Mouse (Mus musculus) cerebellum, postnatal 10 days (tissue): ENCODE data around the gene Prkcq.

Source experiments
- DNase-seq, 2 experiments: peaks; one replicate each; pipeline ENCODE4 v3.0.0; 2021; ENCODE audit warnings: mixed read lengths in 2 of 2

Gene Prkcq

DNA sequence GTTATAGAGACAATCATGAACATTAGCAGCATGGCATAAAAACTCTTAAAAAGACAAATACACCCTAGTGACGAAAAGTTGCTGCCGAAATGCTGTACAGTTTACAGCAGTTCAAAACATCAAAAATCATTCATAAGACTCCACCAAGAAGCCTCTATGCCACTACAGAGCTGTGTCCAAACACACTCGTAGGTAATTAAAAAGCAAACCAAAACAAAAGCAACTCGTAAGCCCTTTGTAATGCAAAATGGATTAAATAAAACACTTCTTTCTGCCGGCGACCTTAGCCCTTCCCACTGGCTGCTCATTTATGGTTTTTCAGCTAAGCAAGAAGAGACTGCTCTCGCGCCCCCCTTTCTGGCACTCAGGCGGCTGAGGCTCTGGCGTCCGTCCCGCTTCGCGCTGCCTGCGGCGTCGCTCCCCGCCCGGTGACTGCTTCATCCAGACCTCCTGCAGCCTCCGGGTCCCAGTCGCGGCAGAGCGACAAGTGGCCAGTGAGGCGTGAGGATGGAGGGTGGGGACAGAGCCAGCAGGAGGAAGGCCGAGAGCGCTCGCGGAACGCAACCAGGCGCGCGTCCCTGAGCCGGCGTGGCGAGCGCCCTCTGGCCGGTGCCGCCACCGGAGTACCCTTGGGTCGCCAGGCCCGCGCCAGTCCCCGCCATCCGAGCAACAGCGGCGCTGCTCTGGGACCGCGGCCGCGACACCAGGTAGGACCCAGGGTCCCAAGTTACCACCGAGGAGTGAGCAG, at the start of gene Prkcq:
Prkcq (plus strand) TSS at position 355 of the 748 bp plus-strand sequence.
- DNase-seq = peak; percentile 78 to 87

DNA sequence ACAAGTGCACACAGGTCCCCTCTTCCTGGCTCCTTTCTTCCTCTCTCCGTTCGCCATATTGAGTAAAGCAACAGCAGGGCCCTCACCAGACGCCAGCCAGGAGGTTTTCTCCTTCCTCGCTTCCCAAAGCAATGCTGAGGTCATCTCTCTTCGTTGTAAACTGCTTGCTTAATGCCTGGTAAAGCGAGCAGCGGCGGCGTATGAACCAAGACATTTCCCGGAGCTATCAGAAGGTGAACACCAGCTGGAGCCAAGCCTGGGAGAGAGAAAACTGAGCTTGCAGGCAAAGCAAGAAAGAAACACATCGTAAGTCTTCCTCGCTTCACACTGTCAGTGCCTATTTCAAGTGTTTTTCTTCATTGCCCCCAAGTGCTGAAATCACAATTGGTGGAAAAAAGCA, 41.0 kb upstream of the Prkcq start:
- DNase-seq = no peak

DNA sequence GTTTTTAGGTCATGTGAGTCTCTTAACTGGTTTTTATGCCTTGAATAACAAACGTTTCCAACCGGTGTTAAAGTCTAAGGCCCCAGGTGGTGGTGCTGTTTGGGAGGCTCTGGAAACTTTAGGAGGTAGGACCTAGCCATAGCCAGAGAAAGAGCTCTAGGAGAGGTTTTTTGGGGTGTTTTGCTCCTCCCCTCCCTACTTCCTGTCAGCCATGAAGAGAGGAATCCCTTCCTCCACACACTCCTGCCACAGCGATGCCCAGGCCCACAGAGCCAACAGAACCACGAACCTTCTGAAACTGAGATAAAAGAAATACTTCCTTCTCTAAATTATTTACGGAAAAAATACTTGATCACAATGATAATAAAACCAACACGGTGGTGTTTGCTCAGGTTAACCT, 36.2 kb upstream of the Prkcq start:
- DNase-seq = no peak

DNA sequence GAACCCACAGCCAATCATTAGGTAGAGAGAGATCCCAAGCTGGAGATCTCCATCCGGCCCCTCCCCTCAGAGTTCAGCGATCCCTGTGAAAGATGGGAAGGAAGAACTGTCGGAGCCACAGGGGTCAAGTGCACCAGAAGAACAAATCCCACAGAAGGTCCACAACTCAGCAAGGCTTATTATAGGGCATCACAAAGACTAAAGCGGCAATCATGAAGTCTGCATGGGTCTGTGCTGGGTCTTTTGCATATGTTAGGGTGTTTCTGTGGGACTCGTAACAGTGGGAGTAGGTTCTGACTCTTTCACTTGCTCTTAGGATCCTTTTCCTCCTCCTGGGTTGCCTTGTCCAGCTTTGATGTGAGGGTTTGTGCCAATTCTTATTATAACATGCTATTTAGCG, 33.8 kb upstream of the Prkcq start:
- no peak for DNase-seq

DNA sequence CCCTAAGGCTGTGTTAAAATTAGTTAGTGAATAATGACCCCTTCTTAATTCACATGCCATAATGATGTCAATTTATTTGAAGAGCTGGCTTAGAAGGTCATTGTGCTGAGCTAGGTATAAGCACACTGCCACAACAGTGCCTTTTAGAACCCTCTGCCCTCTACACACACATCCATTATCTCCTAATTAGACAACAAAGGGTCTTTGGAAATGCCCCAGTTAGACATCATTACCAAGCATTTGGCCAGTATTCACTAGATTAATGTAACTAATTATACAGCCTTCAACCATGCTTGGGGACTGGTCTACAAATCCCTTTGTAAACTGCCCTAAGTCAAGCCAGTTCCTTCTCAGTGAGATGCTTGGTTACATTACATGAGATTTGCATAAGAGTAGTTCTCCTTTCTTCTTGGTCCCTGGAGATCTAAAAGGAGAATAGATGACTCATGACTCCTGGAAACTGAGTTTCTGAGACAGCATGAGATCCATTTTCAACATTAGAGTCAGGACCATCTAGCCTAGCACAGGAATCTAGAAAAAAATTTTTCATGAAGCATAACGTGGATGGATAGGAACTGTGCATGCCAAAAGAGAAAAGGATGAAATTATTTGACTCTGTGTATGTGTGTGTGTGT, 32.3 kb upstream of the Prkcq start:
- no peak for DNase-seq

DNA sequence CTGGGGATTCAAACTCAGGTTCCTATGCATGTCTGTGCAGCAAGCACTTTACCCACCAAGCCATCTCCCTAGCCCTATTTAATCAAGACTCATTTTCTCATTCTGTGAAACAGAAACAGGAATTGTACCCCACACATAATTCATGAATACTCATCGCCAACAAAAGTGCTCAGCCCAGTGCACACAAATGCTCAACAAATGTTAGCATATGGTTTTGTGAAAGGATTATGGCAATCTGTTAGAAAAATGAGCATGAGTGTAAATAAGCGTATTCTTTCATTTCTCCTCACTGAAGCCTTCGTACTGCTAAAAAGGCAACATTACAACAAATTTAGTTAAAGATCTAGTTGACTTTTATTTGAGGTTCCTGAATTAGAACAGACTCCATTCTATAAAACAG, 31.5 kb upstream of the Prkcq start:
- DNase-seq = no peak

DNA sequence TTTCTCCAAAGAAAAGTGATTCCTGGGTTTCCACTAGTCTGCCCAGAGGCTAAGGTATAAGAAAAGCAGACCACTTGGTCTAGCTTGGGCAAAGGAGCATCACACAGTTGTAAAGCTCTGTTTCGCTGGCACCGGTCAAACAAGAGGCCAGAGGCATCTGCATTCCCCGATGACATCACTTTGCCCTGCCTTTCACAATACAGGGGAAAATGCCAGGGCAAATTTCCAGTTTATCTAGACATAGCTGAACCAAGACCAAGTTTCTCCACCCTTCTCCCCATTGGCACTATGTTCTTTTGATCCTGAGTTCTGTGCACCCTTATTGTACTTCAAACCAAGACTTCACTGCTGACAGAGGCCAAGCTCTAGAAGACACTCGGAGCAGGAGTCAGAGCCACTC, 22.8 kb upstream of the Prkcq start:
- DNase-seq = no peak

DNA sequence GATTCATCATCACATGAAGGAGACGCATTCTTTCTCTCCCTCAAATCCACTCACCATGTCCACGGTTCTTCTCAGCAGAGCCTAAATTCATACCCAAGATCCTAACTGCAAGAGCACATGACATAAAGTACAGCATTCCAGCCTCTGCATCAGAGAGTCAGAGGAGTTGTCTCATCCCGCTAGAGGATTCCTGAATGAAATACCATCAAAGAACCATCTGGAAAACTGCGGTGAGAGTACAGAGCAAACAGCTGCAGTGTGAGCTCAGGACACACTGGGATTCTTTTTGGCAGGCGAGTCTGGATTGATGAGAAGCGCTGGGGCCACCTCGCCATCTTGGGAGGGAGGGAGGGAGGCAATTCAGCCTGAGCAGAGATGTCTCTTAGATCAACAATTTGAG, 20.9 kb upstream of the Prkcq start:
- DNase-seq = no peak

DNA sequence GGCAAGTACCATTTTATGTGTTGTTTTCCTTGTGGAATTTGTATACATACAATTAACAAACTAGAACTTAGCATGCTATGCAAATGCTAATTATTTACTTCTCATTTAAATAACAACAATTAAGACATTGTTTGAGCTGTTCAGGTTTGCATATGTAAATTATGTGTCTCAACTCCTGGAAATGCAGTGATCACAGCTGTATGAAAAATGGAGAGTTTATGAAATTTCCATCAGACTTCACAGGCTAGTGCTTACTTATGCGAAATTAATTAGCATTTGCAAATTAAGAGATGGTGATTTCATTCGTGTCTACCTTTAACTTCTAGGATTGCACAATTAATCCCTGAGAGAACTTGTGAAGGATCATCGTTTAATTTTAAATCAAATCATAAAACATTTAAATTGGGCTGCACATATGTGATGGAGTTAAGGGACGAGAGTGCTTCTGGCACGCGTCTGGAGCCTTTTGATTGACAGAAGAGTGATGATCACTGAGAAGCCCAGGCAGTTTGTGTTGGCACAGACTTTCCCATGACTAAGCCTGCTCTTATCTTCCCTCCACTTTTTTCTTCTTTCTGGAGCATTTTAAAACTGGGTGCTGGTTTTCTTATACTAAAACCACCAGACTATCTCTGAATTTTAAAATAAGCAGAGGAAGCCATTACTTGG, 20.1 kb upstream of the Prkcq start:
- DNase-seq = no peak

DNA sequence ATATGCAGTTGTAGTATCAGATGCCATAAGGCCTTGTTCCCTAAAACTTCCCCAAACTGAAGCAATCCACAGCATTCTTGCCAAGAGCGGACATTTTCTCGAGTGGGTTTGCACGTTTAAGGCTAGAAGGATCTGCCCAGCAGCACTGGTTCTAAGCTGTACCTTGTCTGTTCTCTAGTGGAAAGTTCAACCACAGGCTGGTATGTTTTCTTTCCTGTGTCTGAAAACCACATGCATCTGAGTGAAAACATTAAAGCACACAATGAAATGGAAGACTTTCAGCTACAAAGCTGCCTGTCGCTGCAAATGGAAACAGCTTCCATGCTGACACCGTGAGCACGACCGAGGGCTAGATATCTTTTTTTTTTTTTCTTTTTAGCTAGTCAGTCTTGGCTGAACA, 12.3 kb upstream of the Prkcq start:
- DNase-seq = no peak

DNA sequence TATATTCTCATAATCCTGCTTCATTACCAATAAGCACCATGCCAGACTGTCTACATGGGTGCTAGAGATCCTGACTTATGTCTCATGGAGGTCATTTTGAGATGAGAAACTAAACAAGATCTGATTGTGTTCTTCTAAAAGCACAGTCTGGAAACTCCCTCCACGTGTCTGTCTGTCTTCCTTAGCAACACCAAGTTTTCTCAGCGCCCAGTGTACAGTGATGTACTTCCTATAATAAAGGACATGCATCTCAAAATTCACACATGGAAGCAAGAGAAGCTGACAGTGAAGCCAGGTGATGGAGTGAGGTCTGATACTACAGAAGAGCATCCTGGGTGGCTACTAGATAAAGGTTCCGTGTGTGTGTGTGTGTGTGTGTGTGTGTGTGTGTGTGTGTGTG, 11.2 kb upstream of the Prkcq start:
- no peak for DNase-seq

DNA sequence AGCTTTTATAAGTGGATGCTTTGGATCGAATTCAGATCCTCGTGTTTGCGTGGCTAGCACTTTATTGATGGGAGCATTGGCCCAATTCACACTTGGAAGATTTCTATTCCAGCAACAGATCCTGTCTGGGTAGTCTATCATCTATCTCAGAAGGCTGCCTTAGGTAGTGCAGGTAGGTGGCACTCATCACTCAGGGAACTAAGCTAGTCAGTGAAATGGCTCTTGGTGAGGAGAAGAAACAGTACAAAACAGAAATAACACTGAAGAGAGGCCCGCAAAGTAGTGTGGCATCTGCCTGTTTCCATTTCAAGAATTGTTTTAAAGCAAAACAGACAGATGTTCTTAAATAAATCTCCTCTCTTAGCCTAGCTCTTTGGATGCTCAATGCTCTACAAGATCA, 10.6 kb upstream of the Prkcq start:
- DNase-seq = no peak

DNA sequence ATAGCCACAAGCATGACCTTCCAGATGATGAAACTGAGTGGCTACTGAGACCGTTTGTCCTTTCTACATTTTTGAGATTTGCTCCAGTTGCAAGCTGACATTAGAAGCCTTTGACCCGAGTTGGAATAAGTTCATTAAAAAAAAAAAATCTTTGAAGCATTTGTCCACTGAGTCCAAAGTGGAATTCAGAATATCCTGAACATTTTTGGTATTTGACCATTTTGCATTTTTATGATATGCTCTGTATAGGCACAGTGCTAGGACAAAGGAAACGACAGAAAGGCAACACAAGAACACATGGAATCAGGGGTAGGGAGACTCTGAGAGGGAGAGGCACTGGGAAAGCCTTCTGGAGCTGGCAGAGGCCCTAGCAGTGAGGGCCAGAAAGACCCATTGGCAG, 9.2 kb upstream of the Prkcq start:
- peak in 1 of 2 experiments; percentile 30 for DNase-seq

DNA sequence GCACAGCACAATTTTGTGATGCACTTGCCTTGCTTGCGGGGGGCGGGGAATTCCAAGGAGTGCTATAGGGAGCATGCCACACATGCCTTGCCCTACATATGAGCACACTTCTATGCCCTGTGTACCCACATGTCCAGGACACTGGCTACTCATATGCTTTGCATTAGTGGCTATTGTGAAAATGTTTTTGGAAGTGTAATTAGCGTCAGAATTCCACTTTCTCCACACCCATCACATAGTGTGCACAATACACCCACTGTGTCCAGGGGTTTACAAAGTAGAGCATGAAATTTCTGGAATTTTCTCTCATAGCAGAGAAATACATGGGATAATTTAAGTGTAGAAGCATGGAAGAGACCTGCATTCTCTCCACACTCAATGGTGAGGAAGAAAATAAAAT, 7.7 kb upstream of the Prkcq start:
- DNase-seq = no peak

DNA sequence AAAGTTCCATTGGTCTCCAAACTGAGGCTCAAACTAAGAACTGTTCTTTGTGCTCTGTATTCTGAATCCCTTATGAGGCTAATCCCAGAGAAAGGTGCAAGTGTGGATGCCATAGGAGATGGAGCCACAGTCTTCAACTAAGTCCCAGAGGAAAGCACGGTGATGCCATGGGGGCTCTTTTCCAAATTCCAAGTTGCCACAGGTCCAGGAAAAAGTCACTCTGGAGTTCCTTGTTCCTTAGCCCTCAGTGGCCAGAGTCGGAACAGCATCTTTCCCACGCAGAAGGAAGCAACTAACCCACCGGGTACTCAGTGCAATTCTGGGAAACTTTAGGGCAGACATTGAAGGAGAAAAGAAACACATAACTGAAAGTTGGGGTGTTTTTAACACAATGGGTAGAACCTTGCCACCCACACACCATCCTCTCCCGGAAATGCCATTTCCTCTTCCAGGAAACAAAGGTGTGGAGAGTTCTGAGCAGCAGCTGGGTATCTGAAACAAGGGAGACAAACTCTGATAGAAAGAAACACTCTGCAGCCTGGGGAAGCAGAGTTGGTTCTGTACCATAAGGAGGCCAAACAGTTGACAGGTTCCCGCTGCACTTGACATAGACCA, 2.1 kb upstream of the Prkcq start:
- DNase-seq = no peak

DNA sequence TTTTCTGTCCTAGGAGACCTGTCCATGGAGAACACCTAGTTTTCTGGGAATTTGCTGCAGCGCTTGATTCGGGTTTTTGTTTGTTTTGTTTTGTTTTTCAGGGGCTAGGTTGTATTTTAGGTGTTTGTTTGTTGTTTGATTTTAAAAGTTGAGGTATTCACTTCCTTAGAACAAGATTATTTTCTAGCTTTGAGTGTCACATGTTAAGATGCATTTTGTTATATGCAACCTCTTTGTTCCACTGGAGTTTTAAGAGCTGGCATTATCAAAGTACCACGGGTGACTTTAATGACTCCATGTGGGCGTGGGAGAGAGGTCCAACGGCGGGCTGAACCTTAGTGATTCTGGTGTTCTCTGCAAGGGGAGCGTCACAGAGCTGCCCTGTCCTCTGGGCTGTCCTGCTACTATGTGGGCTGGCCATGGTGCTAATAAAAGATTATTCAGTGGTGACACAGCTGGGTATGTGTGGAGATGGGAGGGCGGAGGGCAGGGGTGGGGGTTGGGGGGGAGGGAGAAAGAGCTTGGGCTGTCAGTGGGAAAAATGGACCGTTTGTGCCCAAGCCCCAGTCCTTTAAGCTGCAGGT, 1.0 kb downstream of the Prkcq start:
- peak; percentile 7 to 24 for DNase-seq

DNA sequence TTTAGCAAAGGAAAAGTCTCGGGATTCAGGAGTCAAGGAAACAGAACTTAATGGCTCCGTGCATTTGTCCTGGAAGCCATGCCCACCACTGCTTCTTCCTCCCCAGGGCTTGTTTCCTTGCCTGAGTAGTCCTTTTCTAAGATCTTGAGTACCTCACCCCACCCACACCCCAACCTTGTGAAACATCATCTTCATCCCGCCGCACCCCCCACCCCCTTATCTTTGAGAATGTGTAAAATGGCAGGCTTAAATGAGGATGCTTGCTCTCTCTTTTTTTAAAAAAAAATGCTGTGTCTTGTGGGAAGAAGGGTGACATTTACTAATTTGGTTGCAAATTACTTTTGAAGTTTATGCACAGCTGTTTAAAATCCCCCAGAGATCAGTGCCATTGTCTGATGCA, 1.6 kb downstream of the Prkcq start:
- DNase-seq = no peak

DNA sequence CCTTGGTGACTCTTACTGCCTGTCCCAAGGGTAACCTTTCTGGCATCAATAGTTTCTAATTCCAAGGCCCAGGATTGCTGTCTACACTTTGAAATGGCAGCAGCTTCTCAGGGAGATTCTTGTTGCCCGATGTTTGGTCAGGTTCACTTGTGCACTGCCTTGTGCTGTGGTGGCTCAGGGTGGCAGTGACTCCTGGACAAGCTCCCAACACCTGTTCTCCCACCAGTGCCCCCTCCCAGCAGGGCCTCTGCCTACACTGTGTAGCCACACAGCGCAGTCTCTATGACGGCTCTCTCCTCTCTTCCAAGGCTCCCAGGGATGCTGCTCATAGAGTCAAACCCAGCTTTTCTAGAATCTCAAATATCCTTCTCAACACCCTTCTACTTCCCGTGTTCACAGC, 2.2 kb downstream of the Prkcq start:
- DNase-seq = peak; percentile 8 to 44

DNA sequence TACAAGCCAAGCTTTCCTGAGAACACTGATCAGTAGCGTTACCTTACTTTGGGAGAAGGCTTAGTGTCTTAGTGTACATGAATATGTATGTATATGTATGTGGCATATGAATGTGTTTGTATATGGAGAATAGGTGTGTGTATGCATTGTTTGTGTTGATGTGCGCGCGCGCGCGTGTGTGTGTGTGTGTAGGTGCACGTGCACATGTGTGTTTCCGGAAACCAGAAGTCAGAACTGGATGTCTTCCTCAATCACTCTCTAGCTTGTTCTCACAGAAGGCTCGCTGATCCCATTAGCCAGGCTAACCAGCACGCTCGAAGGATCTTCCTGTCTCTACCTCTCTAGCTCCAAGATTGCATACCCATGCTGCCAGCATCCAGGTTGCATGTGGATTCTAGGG, 6.0 kb downstream of the Prkcq start:
- DNase-seq = no peak

DNA sequence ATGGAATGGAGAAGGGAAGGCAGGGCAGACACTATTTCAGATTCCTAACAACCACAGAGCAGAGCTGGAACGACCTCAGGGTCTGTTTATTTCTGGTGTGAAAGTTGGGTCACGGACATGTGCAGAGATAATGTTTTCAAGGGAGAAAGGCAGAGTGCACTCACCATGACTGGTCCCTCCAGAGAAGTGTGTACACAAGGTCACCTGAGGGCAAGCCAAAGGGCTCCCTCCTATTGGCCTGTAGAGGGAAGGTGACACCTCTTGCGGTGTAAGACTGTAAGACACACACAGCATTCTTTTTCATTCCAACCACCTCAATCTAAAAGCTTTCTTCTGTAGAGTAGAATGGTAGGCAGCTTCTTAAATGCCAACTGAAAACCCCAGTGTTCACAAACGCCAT, 9.6 kb downstream of the Prkcq start:
- no peak for DNase-seq

DNA sequence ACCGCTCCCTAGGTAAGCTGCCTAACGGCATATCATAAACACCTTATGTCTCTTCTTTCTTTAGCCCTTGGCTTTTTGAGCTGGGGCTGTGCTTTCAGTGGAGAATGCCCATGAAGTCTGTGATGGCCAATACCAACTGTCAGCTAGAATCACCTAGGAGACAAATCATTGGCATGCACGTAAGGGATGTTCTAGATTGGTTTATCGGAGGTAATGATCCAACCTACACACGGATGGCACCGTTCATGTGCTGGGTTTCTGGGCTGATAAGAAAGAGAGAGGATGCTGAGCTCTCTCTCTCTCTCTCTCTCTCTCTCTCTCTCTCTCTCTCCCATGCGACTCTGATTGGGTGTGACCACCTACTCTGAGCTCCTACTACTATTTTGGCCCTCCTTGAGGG, 10.2 kb downstream of the Prkcq start:
- DNase-seq = no peak

DNA sequence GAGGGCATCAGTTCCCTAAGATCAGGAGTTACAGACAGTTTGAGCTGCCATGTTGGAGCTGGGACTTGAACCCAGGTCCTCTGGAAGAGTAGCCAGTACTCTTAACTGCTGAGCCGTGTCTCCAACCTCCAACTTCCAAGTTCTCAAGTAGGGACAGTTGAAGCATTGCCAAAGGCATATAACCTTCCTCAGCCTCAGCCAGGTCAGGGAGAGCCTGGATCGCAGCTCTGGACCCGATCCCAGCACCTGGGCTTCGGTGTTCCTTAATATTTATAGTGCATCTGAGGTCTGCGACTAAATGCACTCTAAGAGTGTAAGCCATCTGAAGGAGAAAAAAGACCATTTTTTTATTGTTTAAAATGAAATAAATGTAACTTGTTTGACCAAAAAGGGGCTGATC, 12.1 kb downstream of the Prkcq start:
- no peak for DNase-seq

DNA sequence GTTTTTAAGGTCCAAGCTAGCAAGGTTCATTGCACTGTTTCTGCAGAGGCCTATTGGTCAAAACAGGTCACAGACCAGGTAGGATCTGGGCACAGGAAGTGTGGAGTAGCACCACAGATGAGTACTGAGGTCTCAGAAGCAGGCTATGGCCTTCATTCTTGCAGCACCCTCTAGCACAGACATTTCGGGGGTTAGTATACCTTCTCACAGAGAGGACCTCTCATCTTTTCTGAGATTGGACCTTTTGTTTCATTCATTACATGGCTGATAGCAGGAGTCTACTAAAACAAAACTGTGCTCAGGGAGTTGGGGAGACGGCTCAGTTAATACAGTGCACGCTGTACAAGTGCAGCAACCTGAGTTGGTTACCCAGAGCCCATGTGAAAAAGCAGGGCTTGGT, 14.7 kb downstream of the Prkcq start:
- no peak for DNase-seq

DNA sequence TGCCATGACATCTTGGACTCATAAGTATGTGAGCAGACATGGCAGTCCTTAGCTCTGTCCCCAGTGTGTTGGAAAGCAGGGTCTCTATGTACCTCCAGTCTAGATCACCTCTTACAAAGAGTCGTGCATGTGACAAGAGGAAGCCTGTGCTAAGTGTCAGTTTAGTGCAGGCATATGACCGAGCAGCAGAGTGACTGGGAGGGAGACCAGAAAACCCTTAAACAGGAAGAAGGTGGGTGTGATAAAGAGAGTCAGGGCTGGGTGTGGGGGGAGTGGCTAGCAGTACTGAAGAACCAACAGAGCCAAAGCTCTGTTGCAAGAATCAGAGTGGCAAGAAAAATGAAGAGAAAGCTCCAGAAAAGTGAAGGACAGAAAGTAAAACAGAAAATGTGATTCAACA, 15.3 kb downstream of the Prkcq start:
- no peak for DNase-seq
